Mouse (Mus musculus) heart, embryonic 13.5 days (tissue): ENCODE results near the gene Slc39a13. TPM values are rescaled to one million over a fixed set of nuclear protein-coding genes. Genes with fewer than 3 reads are reported as not detected.
"Not testable (repeated sequence)": the region's sequence is repeated elsewhere in the genome, so short reads cannot be mapped to it uniquely, and the experiment has no call there.

Experiments used
- ATAC-seq: fragments of 200-750 bp; cut with Nextera tagmentation; 2 replicates; pipeline ENCODE4 v1.8.0; 2017; ENCODE audit warnings: moderate TSS enrichment; ENCODE audit not compliant: insufficient number of reproducible peaks, low FRiP score, low TSS enrichment; ENCODE audit errors: extremely low read depth
- H3K27ac ChIP-seq: fragments of 300-500 bp; sonication (generic); replicated peaks from 2 replicates; pipeline ENCODE4 v1.5.1; 2015; ENCODE audit warnings: moderate library complexity, mild to moderate bottlenecking, inconsistent platforms
- H3K27me3 ChIP-seq: fragments of 300-500 bp; sonication (generic); replicated peaks from 2 replicates; pipeline ENCODE4 v1.6.1; 2015; ENCODE audit warnings: mild to moderate bottlenecking, inconsistent platforms
- H3K36me3 ChIP-seq: fragments of 300-500 bp; sonication (generic); 2 replicates; pipeline ENCODE4 v1.6.1; 2015; ENCODE audit warnings: mild to moderate bottlenecking, inconsistent platforms
- H3K4me1 ChIP-seq: fragments of 300-500 bp; sonication (generic); 2 replicates; pipeline ENCODE4 v1.6.1; 2015; ENCODE audit warnings: inconsistent platforms
- H3K4me2 ChIP-seq: fragments of 300-500 bp; sonication (generic); 2 replicates; pipeline ENCODE4 v1.6.1; 2015; ENCODE audit warnings: inconsistent platforms, mild to moderate bottlenecking, moderate library complexity
- H3K4me3 ChIP-seq: fragments of 300-500 bp; sonication (generic); 2 replicates; pipeline ENCODE4 v1.5.1; 2015; ENCODE audit warnings: moderate library complexity, mild to moderate bottlenecking, inconsistent platforms
- H3K9ac ChIP-seq: fragments of 300-500 bp; sonication (generic); 2 replicates; pipeline ENCODE4 v1.6.1; 2015; ENCODE audit warnings: inconsistent platforms, mild to moderate bottlenecking, moderate library complexity
- H3K9me3 ChIP-seq: fragments of 300-500 bp; sonication (generic); 2 replicates; pipeline ENCODE4 v1.6.1; 2016; ENCODE audit warnings: inconsistent platforms
- WGBS: fragments of 180-500 bp; shearing (Covaris S2); methylation state at CpG from one replicate; pipeline ENCODE4 v1.1.7; 2015; ENCODE audit warnings: mixed read lengths; 5-methylcytosine and 5-hydroxymethylcytosine counted together
- polyA plus RNA-seq: library from polyadenylated mRNA; unstranded; fragments of >200 nt; fragmentation: Nextera tagmentation; extraction: Ambion mirVana; gene quantifications from 2 replicates; pipeline ENCODE4 v1.2.1, GENCODE M21; 2015

Gene Slc39a13
- polyA plus RNA-seq, 1 experiment from 2014 or later, result 45.0 TPM

- Histone ChIP-seq H3K9me3 (no peaks in the 10 kb centered on the region), H3K4me2 (peak overlapping the region; percentile 25), H3K4me3 (no peak overlapping the region), H3K9ac (peak overlapping the region; percentile 62), H3K27ac (peak overlapping the region; percentile 88), H3K27me3 (no peaks in the 10 kb centered on the region), H3K36me3 (peaks cover 94% of the 10 kb centered on the region), H3K4me1 (peaks cover 43% of the 10 kb centered on the region)
- 51% methylated on average over 6 of the region's 6 CpGs for WGBS
- peak; percentile 31; the same call in 1 of the 2 replicates for ATAC-seq
These were observed 8.3 kb downstream of the Slc39a13 start for GRCm38 (mm10) chr2:91061849-91062481.

- H3K4me3 ChIP-seq, result no peak overlapping the region
- 45% methylated on average over 10 of the region's 10 CpGs for WGBS
- peak overlapping the region; percentile 88 for H3K27ac ChIP-seq
- H3K4me2 ChIP-seq, result peak overlapping the region; percentile 8; the same call in 1 of the 2 replicates
- no peaks in the 10 kb centered on the region for H3K9me3 ChIP-seq
- H3K4me1 ChIP-seq, result peaks cover 37% of the 10 kb centered on the region
- 0 out of 2 replicates have a peak, but pooled peaks have one; percentile 33 for ATAC-seq
- no peaks in the 10 kb centered on the region for H3K27me3 ChIP-seq
- peak overlapping the region; percentile 19; the same call in 1 of the 2 replicates for H3K9ac ChIP-seq
- peaks cover 95% of the 10 kb centered on the region for H3K36me3 ChIP-seq
These were observed 9.5 kb downstream of the Slc39a13 start for GRCm38 (mm10) chr2:91060544-91061355.

GRCm38 (mm10) chr2:91059376-91059775, 10.8 kb downstream of the Slc39a13 start:
- Histone ChIP-seq H3K4me3 (no peak overlapping the region), H3K9ac (no peak overlapping the region), H3K4me2 (no peak overlapping the region), H3K9me3 (no peaks in the 10 kb centered on the region), H3K27ac (no peak overlapping the region), H3K27me3 (no peaks in the 10 kb centered on the region), H3K36me3 (peaks cover 91% of the 10 kb centered on the region), H3K4me1 (peaks cover 45% of the 10 kb centered on the region)
- no peak for ATAC-seq
- WGBS, result 89% methylated on average over 2 of the region's 2 CpGs

GRCm38 (mm10) chr2:91058435-91058834, 11.8 kb downstream of the Slc39a13 start:
- no peak overlapping the region for H3K4me3 ChIP-seq
- H3K4me2 ChIP-seq, result no peak overlapping the region
- no peak overlapping the region for H3K9ac ChIP-seq
- no peak for ATAC-seq
- H3K4me1 ChIP-seq, result peaks cover 45% of the 10 kb centered on the region
- 90% methylated on average over 5 of the region's 5 CpGs for WGBS
- no peaks in the 10 kb centered on the region for H3K27me3 ChIP-seq
- H3K27ac ChIP-seq, result no peak overlapping the region
- peaks cover 81% of the 10 kb centered on the region for H3K36me3 ChIP-seq
- H3K9me3 ChIP-seq, result no peaks in the 10 kb centered on the region

- Histone ChIP-seq H3K4me3 (peak within 1 kb of the TSS; percentile 89), H3K4me1 (peaks cover 19% of the 10 kb centered on the region), H3K9me3 (no peaks in the 10 kb centered on the region), H3K27ac (peak within 1 kb of the TSS; percentile 79), H3K9ac (peak within 1 kb of the TSS; percentile 94), H3K27me3 (no peaks in the 10 kb centered on the region), H3K4me2 (peak within 1 kb of the TSS; percentile 83), H3K36me3 (peaks cover 46% of the 10 kb centered on the region)
- peak; percentile 95 for ATAC-seq
- under 1% methylated on average over 40 of the region's 40 CpGs for WGBS
These were observed 16.3 kb downstream of the Slc39a13 start, which contains the start of gene Psmc3 for GRCm38 (mm10) chr2:91053934-91054382. Gene Psmc3, plus strand, starts transcription at chr2:91054009.

GRCm38 (mm10) chr2:91053181-91053933, 16.9 kb downstream of the Slc39a13 start:
- no peaks in the 10 kb centered on the region for H3K27me3 ChIP-seq
- H3K9ac ChIP-seq, result peak overlapping the region; percentile 94
- 2% methylated on average over 6 of the region's 6 CpGs for WGBS
- H3K4me1 ChIP-seq, result peaks cover 19% of the 10 kb centered on the region
- peak overlapping the region; percentile 83 for H3K4me2 ChIP-seq
- peak; percentile 49; the same call in 1 of the 2 replicates for ATAC-seq
- H3K4me3 ChIP-seq, result peak overlapping the region; percentile 89
- H3K36me3 ChIP-seq, result peaks cover 40% of the 10 kb centered on the region
- H3K9me3 ChIP-seq, result no peaks in the 10 kb centered on the region
- 0 out of 2 replicates have a peak overlapping the region, but pooled peaks have one; percentile 25 for H3K27ac ChIP-seq

GRCm38 (mm10) chr2:91052752-91053151, 17.5 kb downstream of the Slc39a13 start:
- no peak overlapping the region for H3K27ac ChIP-seq
- H3K36me3 ChIP-seq, result peaks cover 34% of the 10 kb centered on the region
- H3K9ac ChIP-seq, result no peak overlapping the region
- H3K9me3 ChIP-seq, result no peaks in the 10 kb centered on the region
- H3K4me1 ChIP-seq, result peaks cover 19% of the 10 kb centered on the region
- no peaks in the 10 kb centered on the region for H3K27me3 ChIP-seq
- no peak for ATAC-seq
- no peak overlapping the region; the same call in 1 of the 2 replicates for H3K4me3 ChIP-seq
- WGBS, result 57% methylated on average over 2 of the region's 2 CpGs
- peak overlapping the region; percentile 83 for H3K4me2 ChIP-seq

- peaks cover 25% of the 10 kb centered on the region for H3K36me3 ChIP-seq
- no peaks in the 10 kb centered on the region for H3K9me3 ChIP-seq
- no peak for ATAC-seq
- 69% methylated on average over 3 of the region's 3 CpGs for WGBS
- no peaks in the 10 kb centered on the region for H3K27me3 ChIP-seq
- no peak overlapping the region for H3K4me3 ChIP-seq
- no peak overlapping the region for H3K9ac ChIP-seq
- peaks cover 19% of the 10 kb centered on the region for H3K4me1 ChIP-seq
- no peak overlapping the region for H3K4me2 ChIP-seq
- no peak overlapping the region for H3K27ac ChIP-seq
These were observed 18.3 kb downstream of the Slc39a13 start for GRCm38 (mm10) chr2:91051917-91052316.

GRCm38 (mm10) chr2:91047359-91047758, 22.9 kb downstream of the Slc39a13 start:
- Histone ChIP-seq H3K4me1 (peaks cover 11% of the 10 kb centered on the region), H3K9ac (no peak overlapping the region), H3K4me2 (no peak overlapping the region), H3K27me3 (no peaks in the 10 kb centered on the region), H3K27ac (no peak overlapping the region), H3K36me3 (peaks cover 4% of the 10 kb centered on the region), H3K9me3 (no peaks in the 10 kb centered on the region), H3K4me3 (no peak overlapping the region)
- 80% methylated on average over 9 of the region's 9 CpGs for WGBS
- ATAC-seq, result no peak

GRCm38 (mm10) chr2:91045805-91046204, 24.4 kb downstream of the Slc39a13 start:
- WGBS, result 87% methylated on average over 1 of the region's 1 CpGs

GRCm38 (mm10) chr2:91044727-91045126, 25.5 kb downstream of the Slc39a13 start:
- ATAC-seq, result no peak
- Histone ChIP-seq H3K9ac (no peak overlapping the region), H3K9me3 (no peaks in the 10 kb centered on the region), H3K27ac (no peak overlapping the region), H3K36me3 (no peaks in the 10 kb centered on the region), H3K27me3 (no peaks in the 10 kb centered on the region), H3K4me2 (no peak overlapping the region), H3K4me1 (peaks cover 11% of the 10 kb centered on the region), H3K4me3 (no peak overlapping the region)
- 66% methylated on average over 13 of the region's 13 CpGs for WGBS

More at GRCm38 (mm10) chr2:91045805-91046204, 24.4 kb downstream of the Slc39a13 start:
- not testable (repeated sequence) for H3K9me3 ChIP-seq, H3K4me2 ChIP-seq, H3K27me3 ChIP-seq, H3K36me3 ChIP-seq, H3K4me3 ChIP-seq, H3K9ac ChIP-seq, ATAC-seq, H3K27ac ChIP-seq
- peaks cover 11% of the 10 kb centered on the region for H3K4me1 ChIP-seq
